Mouse (Mus musculus) olfactory bulb, adult 2 months (tissue): ENCODE results near the gene Tmprss5.

ENCODE experiments used
- CTCF ChIP-seq: fragments of 200-500 bp; IDR thresholded peaks from 2 replicates; pipeline ENCODE4 v1.5.1; 2012; ENCODE audit warnings: low read depth, mild to moderate bottlenecking, low read length, moderate library complexity; ENCODE audit not compliant: insufficient read depth
- POLR2A ChIP-seq: fragments of 200-500 bp; IDR thresholded peaks from 2 replicates; pipeline ENCODE4 v1.6.1; 2012; ENCODE audit warnings: mild to moderate bottlenecking, low read depth, low read length, moderate library complexity; ENCODE audit not compliant: insufficient read depth

- TF ChIP-seq CTCF (no peak), POLR2A (no peak)
These were observed 4.2 kb upstream of the Tmprss5 start for GRCm38 (mm10) chr9:49076847-49077246.
